Mouse (Mus musculus) left cerebral cortex, adult 11 months (tissue): ENCODE measurements at regions not wholly inside any gene's neighbourhood (a gene's known extent, or its start where the extent isn't known, plus 50 kb on each side); places are given as distances from the start of the nearest gene placed in this dataset.

Source experiments
- DNase-seq: peaks from one replicate; pipeline ENCODE4 v3.0.0; 2022; ENCODE audit warnings: low spot score

- DNase-seq: no peak
These were observed 196.2 kb upstream of the Arpp21 start for GRCm38 (mm10) chr9:112431920-112432437.

GRCm38 (mm10) chr9:112429196-112429595 lies 193.5 kb upstream of the Arpp21 start:
- DNase-seq: no peak

GRCm38 (mm10) chr9:112405772-112406315 lies 170.1 kb upstream of the Arpp21 start:
- DNase-seq: peak; percentile 19

- no peak for DNase-seq
These were observed 135.0 kb upstream of the Arpp21 start for GRCm38 (mm10) chr9:112370746-112371145.

GRCm38 (mm10) chr9:112367291-112367690 lies 131.6 kb upstream of the Arpp21 start:
- no peak for DNase-seq

GRCm38 (mm10) chr9:112361355-112361754 lies 125.6 kb upstream of the Arpp21 start:
- no peak for DNase-seq

GRCm38 (mm10) chr9:112358711-112359298 lies 123.1 kb upstream of the Arpp21 start:
- no peak for DNase-seq

- DNase-seq: no peak
These were observed 117.5 kb upstream of the Arpp21 start for GRCm38 (mm10) chr9:112353196-112353595.

GRCm38 (mm10) chr9:112348942-112349341 lies 113.2 kb upstream of the Arpp21 start:
- DNase-seq: no peak

GRCm38 (mm10) chr9:112344792-112345191 lies 109.1 kb upstream of the Arpp21 start:
- no peak for DNase-seq

- no peak for DNase-seq
These were observed 104.6 kb upstream of the Arpp21 start for GRCm38 (mm10) chr9:112340363-112340762.

- no peak for DNase-seq
These were observed 84.3 kb upstream of the Arpp21 start for GRCm38 (mm10) chr9:112320016-112320415.

- DNase-seq: no peak
These were observed 73.2 kb upstream of the Arpp21 start for GRCm38 (mm10) chr9:112308950-112309349.

- peak; percentile 34 for DNase-seq
These were observed 72.1 kb upstream of the Arpp21 start for GRCm38 (mm10) chr9:112307837-112308236.

GRCm38 (mm10) chr9:112291875-112292274 lies 56.1 kb upstream of the Arpp21 start:
- DNase-seq: no peak
